10 mouse cellular contexts compared by ENCODE assay signal in genomic region chr13:32213702-32214452, GRCm38 (mm10).
DNase-seq lines count a peak whose midpoint lies in the region; ATAC-seq and TF ChIP-seq lines count a peak whose summit lies in the region.
"Had no signal": no experiment of that assay in that cellular context is flagged by ENCODE, and none has a peak within 500 bp of the region (broad histone marks: within the 10 kb centered on the region; RNA-seq: fewer than 3 reads in every experiment).

No protein-coding gene starts in this region.

- 53% methylated on average over 9 of the region's 9 CpGs for WGBS in liver, postnatal 0 days (ENCODE audit: insufficient replicate concordance)
- 31% methylated on average over 9 of the region's 9 CpGs for WGBS in embryonic facial prominence, embryonic 13.5 days
- WGBS in hindbrain, embryonic 11.5 days: 53% methylated on average over 9 of the region's 9 CpGs
- 62% methylated on average over 9 of the region's 9 CpGs for WGBS in lung, adult 2 months

- H3K4me1 ChIP-seq in liver, postnatal 0 days (ENCODE audit: insufficient read depth): peaks cover 3% of the 10 kb centered on the region; the same call in 1 of the 2 replicates
- peaks cover 4% of the 10 kb centered on the region; the same call in 1 of the 2 replicates for H3K4me1 ChIP-seq in embryonic facial prominence, embryonic 13.5 days
- no peaks in the 10 kb centered on the region for H3K4me1 ChIP-seq in hindbrain, embryonic 11.5 days (replicated peaks; ENCODE audit: control insufficient read depth, insufficient read depth, low read length)
- H3K4me1 ChIP-seq in lung, adult 2 months (ENCODE audit: control insufficient read depth, insufficient read depth, low read length): no peaks in the 10 kb centered on the region
- H3K4me1 ChIP-seq: embryonic facial prominence, embryonic 15.5 days; lung, embryonic 15.5 days had no signal

- H3K27me3 ChIP-seq in liver, postnatal 0 days (ENCODE audit: insufficient read depth, low read length): no peaks in the 10 kb centered on the region
- 0 out of 2 replicates have a peak, but pooled peaks cover 6% of the 10 kb centered on the region for H3K27me3 ChIP-seq in embryonic facial prominence, embryonic 13.5 days
- H3K27me3 ChIP-seq in hindbrain, embryonic 11.5 days (ENCODE audit: control insufficient read depth, insufficient read depth, low read length): no peaks in the 10 kb centered on the region
- H3K27me3 ChIP-seq: embryonic facial prominence, embryonic 15.5 days had no signal

- TF ChIP-seq POLR2A in lung, adult 2 months (IDR thresholded peaks at IDR 0.05; ENCODE audit: borderline replicate concordance, extremely low read depth, low read depth, low read length): no peak

- H3K4me3 ChIP-seq in liver, postnatal 0 days (ENCODE audit: low read depth, low read length): no peak overlapping the region
- no peak overlapping the region for H3K4me3 ChIP-seq in embryonic facial prominence, embryonic 13.5 days
- no peak overlapping the region for H3K4me3 ChIP-seq in hindbrain, embryonic 11.5 days (ENCODE audit: low read depth, low read length)
- no peak overlapping the region for H3K4me3 ChIP-seq in lung, adult 2 months (replicated peaks; ENCODE audit: extremely low read depth, low read depth, low read length)
- H3K4me3 ChIP-seq: embryonic facial prominence, embryonic 15.5 days; lung, embryonic 15.5 days had no signal

- no peak for ATAC-seq in liver, postnatal 0 days
- ATAC-seq in embryonic facial prominence, embryonic 13.5 days (ENCODE audit: insufficient number of reproducible peaks, insufficient read depth, low FRiP score, low TSS enrichment, low read depth): no peak
- ATAC-seq in hindbrain, embryonic 11.5 days (ENCODE audit: low FRiP score): peak; percentile 68

- no peak for DNase-seq in liver, postnatal 0 days
- DNase-seq in liver (no peak), R1 (ENCODE audit: low read depth, low spot score) (peak; percentile 53)
- DNase-seq in hindbrain, embryonic 11.5 days (ENCODE audit: low spot score): peak; percentile 58
- DNase-seq in lung, adult 2 months: no peak
- peak; percentile 8 for DNase-seq in retina, adult 2 months (ENCODE audit: low read depth, low spot score)
- no peak for DNase-seq in gastrocnemius, postnatal 36 days

- H3K4me2 ChIP-seq in liver, postnatal 0 days (ENCODE audit: low read depth, low read length): no peak overlapping the region
- peak overlapping the region; percentile 27; the same call in 1 of the 2 replicates for H3K4me2 ChIP-seq in embryonic facial prominence, embryonic 13.5 days
- H3K4me2 ChIP-seq in hindbrain, embryonic 11.5 days (replicated peaks; ENCODE audit: low read depth, low read length): no peak overlapping the region
- H3K4me2 ChIP-seq: embryonic facial prominence, embryonic 15.5 days; lung, embryonic 15.5 days had no signal

- H3K9me3 ChIP-seq in liver, postnatal 0 days (ENCODE audit: low read length): no peaks in the 10 kb centered on the region
- H3K9me3 ChIP-seq in embryonic facial prominence, embryonic 13.5 days: no peaks in the 10 kb centered on the region
- no peaks in the 10 kb centered on the region for H3K9me3 ChIP-seq in hindbrain, embryonic 11.5 days (ENCODE audit: control insufficient read depth, low read length)
- H3K9me3 ChIP-seq: embryonic facial prominence, embryonic 15.5 days; lung, embryonic 15.5 days had no signal

- intact Hi-C loops in gastrocnemius, postnatal 36 days (cut with DNase I): loop anchor here (5.0 kb wide), 1 partner anchor 412 kb away; no protein-coding TSS in a partner anchor

- H3K27ac ChIP-seq in liver, postnatal 0 days (ENCODE audit: low read depth): no peak overlapping the region
- no peak overlapping the region for H3K27ac ChIP-seq in embryonic facial prominence, embryonic 13.5 days
- H3K27ac ChIP-seq in hindbrain, embryonic 11.5 days (ENCODE audit: low read depth, low read length): no peak overlapping the region
- H3K27ac ChIP-seq: embryonic facial prominence, embryonic 15.5 days; lung, embryonic 15.5 days had no signal

- TF ChIP-seq CTCF in liver, postnatal 0 days (IDR thresholded peaks at IDR 0.05; ENCODE audit: low read depth): peak; percentile 77
- TF ChIP-seq CTCF in lung, adult 2 months (IDR thresholded peaks at IDR 0.05; ENCODE audit: insufficient read depth, low read length): peak; percentile 39; the same call in 1 of the 2 replicates

- H3K36me3 ChIP-seq in liver, postnatal 0 days (replicated peaks; ENCODE audit: insufficient read depth, low read length): no peaks in the 10 kb centered on the region
- H3K36me3 ChIP-seq in embryonic facial prominence, embryonic 13.5 days: no peaks in the 10 kb centered on the region
- no peaks in the 10 kb centered on the region for H3K36me3 ChIP-seq in hindbrain, embryonic 11.5 days (ENCODE audit: control insufficient read depth, insufficient read depth, low read length)
- H3K36me3 ChIP-seq: embryonic facial prominence, embryonic 15.5 days; lung, embryonic 15.5 days had no signal

- no peak overlapping the region for H3K9ac ChIP-seq in liver, postnatal 0 days (replicated peaks)
- no peak overlapping the region for H3K9ac ChIP-seq in embryonic facial prominence, embryonic 13.5 days
- H3K9ac ChIP-seq in hindbrain, embryonic 11.5 days (ENCODE audit: low read depth, low read length): no peak overlapping the region
- H3K9ac ChIP-seq: embryonic facial prominence, embryonic 15.5 days; lung, embryonic 15.5 days had no signal

- TF ChIP-seq EP300 in liver, postnatal 0 days (IDR thresholded peaks at IDR 0.05; ENCODE audit: low read depth): no peak

Comparison
In these comparisons a context has a peak if more than half of its experiments do, and no peak if none do; other contexts are left out.
1. DNase-seq: peak in R1 (single experiment), hindbrain, embryonic 11.5 days (single experiment) and retina, adult 2 months (single experiment); none in liver, postnatal 0 days (single experiment), liver (single experiment), lung, adult 2 months (single experiment) and gastrocnemius, postnatal 36 days (0 of 2).